Mouse (Mus musculus) lung, adult 2 months (tissue): ENCODE results near the gene Cyth1. TPM values are rescaled to one million over a fixed set of nuclear protein-coding genes. Genes with fewer than 3 reads are reported as not detected.
A peak's percentile ranks its signal among the peaks of the same experiment; 100 is the strongest.

Experiments
- DNase-seq: peaks from one replicate; pipeline ENCODE4 v3.0.0; 2022
- H3K4me1 ChIP-seq: fragments of 200-500 bp; 2 replicates; pipeline ENCODE4 v1.6.1; 2011; ENCODE audit warnings: low read length; ENCODE audit not compliant: control insufficient read depth, insufficient read depth
- H3K4me3 ChIP-seq: fragments of 200-500 bp; replicated peaks from 2 replicates; pipeline ENCODE3; 2011; ENCODE audit warnings: low read depth, mild to moderate bottlenecking, control low read depth, low read length; ENCODE audit errors: extremely low read depth
- CTCF ChIP-seq: fragments of 200-500 bp; IDR thresholded peaks from 2 replicates; pipeline ENCODE4 v1.5.1; 2011; ENCODE audit warnings: mild to moderate bottlenecking, low read length, control low read depth; ENCODE audit not compliant: insufficient read depth
- POLR2A ChIP-seq: fragments of 200-500 bp; IDR thresholded peaks from 2 replicates; pipeline ENCODE4 v1.6.1; 2011; ENCODE audit warnings: low read depth, mild to moderate bottlenecking, control low read depth, low read length, borderline replicate concordance; ENCODE audit errors: extremely low read depth
- WGBS: fragments of 180-500 bp; shearing (Covaris S2); methylation state at CpG from one replicate; pipeline ENCODE4 v1.1.7; 2018; 5-methylcytosine and 5-hydroxymethylcytosine counted together
- polyA plus RNA-seq: library from polyadenylated mRNA; depleted of rRNA; stranded (reverse); fragments of >200 nt; gene quantifications from 2 replicates; pipeline ENCODE4 v1.2.3, GENCODE M21; 2012

The Cyth1 gene
- polyA plus RNA-seq, 1 experiment: 23.1 TPM

GRCm38 (mm10) chr11:118254159-118254951 is 6.0 kb upstream of the Cyth1 start:
- DNase-seq: peak; percentile 60
- H3K4me3 ChIP-seq: no peak overlapping the region
- TF ChIP-seq POLR2A (no peak), CTCF (no peak)
- peaks cover 15% of the 10 kb centered on the region for H3K4me1 ChIP-seq
- WGBS: 17% methylated on average over 15 of the region's 15 CpGs

- Histone ChIP-seq H3K4me1 (peaks cover 18% of the 10 kb centered on the region), H3K4me3 (no peak overlapping the region)
- 74% methylated on average over 7 of the region's 7 CpGs for WGBS
- TF ChIP-seq CTCF (no peak), POLR2A (no peak)
- DNase-seq: no peak
These were observed 5.2 kb upstream of the Cyth1 start for GRCm38 (mm10) chr11:118253447-118254158.

DNA sequence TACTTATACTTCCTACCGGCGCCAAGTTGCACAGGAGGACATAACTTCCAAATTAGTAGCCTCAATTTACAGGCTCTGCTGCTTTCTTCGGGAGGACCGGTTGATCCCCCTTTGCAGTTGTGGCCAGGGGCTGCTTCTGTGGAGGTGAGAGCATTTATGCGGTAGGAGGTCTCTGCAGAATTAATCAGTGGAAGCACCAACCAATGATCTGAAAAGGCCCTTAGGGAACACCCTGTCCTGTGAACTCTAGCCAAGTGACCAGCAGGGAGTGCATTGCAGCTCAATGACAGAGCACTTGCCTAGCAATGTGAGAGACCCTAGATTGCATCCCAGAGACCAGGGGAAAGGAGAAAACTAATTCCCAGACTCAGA is 606 bp upstream of the Cyth1 start:
- no peak for DNase-seq
- peaks cover 16% of the 10 kb centered on the region for H3K4me1 ChIP-seq
- peak overlapping the region; percentile 46 for H3K4me3 ChIP-seq
- no peak for TF ChIP-seq POLR2A
- WGBS: 0% methylated on average over 5 of the region's 5 CpGs

DNA sequence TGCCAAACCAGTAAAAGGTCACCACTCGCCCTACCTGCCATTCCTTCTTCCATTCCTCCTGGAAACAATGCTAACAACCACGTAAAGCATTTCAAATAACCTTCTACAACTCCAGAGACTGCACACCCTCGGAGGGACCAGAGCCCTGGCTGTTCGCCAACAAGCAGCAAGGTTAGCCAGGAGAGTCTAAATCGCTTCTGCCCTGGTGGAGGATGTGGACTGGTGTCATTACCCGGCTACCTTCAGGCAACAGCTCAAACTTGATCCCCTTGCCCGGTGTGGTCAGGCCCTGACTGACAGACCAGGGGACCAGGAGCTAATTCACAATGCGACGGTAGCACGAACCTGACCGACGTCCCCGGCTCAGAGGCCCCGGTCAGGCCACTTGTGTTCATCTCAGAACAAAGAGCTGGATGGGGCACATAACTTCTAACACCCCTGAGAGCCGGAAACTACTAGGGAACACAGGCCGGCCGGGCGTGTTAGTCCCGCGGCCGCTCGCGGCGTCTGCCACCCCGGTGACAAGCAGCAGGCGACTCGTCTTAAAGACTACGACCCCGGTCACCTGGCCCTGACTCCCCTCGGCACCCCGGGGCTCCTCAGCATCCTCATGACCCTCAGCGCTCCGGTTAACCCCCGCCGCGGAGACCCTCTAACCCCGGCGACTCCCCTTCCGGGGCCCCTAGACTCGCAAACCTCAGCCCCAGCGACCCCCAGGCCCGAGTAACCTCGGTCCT is 865 bp downstream of the Cyth1 start:
- Histone ChIP-seq H3K4me3 (peak overlapping the region; percentile 83), H3K4me1 (peaks cover 15% of the 10 kb centered on the region; the same call in 1 of the 2 replicates)
- TF ChIP-seq CTCF: no peak
- TF ChIP-seq POLR2A: peak; percentile 18; the same call in 1 of the 2 replicates
- peak; percentile 69 for DNase-seq
- under 1% methylated on average over 43 of the region's 43 CpGs for WGBS

GRCm38 (mm10) chr11:118246724-118247123 is 1.7 kb downstream of the Cyth1 start:
- no peak for TF ChIP-seq POLR2A
- no peak for TF ChIP-seq CTCF
- Histone ChIP-seq H3K4me3 (peak overlapping the region; percentile 3), H3K4me1 (peaks cover 17% of the 10 kb centered on the region; the same call in 1 of the 2 replicates)
- 27% methylated on average over 5 of the region's 5 CpGs for WGBS
- no peak for DNase-seq

GRCm38 (mm10) chr11:118245130-118245529 is 3.3 kb downstream of the Cyth1 start:
- Histone ChIP-seq H3K4me1 (peaks cover 22% of the 10 kb centered on the region), H3K4me3 (no peak overlapping the region)
- DNase-seq: no peak
- no peak for TF ChIP-seq POLR2A
- TF ChIP-seq CTCF: no peak
- 84% methylated on average over 2 of the region's 2 CpGs for WGBS

DNA sequence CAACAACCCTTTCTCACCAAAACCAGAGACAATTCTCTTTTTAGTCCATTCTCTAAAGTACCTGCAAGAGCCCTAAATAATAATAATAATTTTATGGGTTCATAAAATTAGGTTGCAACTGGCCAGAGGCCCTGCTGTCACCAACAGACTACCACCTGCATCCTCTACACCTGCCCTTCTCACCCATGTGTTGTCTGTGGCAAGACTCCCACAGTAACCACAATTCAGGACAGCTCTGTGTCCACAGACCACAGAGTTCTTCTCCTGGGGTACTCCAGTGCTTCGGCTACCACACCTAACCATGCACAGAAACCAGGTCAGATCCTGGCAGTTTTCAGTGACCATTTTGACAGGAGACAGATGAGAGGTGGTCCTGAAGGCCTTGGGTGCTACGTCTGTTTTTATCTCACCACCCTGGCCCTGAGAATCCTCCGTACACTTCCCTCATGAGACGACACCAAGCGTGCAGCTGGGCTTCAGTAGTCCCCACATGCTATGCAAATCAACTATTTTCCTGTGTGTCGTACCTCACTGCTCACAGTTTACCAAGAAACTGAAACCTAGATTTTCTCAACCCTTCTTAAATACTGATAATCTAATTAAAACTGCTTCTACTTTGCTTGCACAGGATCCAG is 4.6 kb downstream of the Cyth1 start:
- TF ChIP-seq POLR2A: no peak
- TF ChIP-seq CTCF: no peak
- WGBS: 70% methylated on average over 6 of the region's 6 CpGs
- Histone ChIP-seq H3K4me1 (peaks cover 30% of the 10 kb centered on the region), H3K4me3 (no peak overlapping the region)
- DNase-seq: no peak

DNA sequence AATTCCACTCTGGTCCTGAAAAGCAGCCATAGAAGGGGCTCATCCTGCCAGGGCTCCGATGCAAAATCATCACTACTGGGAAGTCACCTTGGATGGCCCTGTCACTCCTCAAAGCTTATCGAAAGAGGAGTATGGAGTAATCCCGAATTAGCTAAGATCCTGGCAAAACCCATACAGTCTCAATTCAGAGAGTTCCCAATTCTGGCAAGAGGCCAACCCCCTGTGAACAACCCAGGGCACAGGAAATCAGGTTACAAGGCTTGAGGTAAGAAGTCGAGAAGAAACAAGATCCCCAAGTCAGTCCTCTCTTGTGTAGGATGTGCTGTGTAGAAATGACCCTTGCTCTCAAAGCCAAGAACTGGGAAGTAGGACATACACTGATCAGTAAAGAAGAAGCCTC is 5.9 kb downstream of the Cyth1 start:
- 28% methylated on average over 4 of the region's 4 CpGs for WGBS
- H3K4me3 ChIP-seq: no peak overlapping the region

GRCm38 (mm10) chr11:118240388-118240787 is 8.0 kb downstream of the Cyth1 start:
- 37% methylated on average over 4 of the region's 4 CpGs for whole genome bisulfite sequencing
- DNase-seq: no peak

More for the DNA sequence above, 5.9 kb downstream of the Cyth1 start:
- peaks cover 35% of the 10 kb centered on the region for H3K4me1 ChIP-seq
- TF ChIP-seq CTCF (no peak), POLR2A (no peak)
- no peak for DNase-seq

More at GRCm38 (mm10) chr11:118240388-118240787, 8.0 kb downstream of the Cyth1 start:
- TF ChIP-seq POLR2A (no peak), CTCF (no peak)
- Histone ChIP-seq H3K4me1 (peaks cover 38% of the 10 kb centered on the region), H3K4me3 (no peak overlapping the region)
